Mouse (Mus musculus): ENCODE measurements around the gene Nelfb. TPM values are rescaled to one million over a fixed set of nuclear protein-coding genes. Genes with fewer than 3 reads are reported as not detected.

Nelfb gene
- polyA plus RNA-seq, 1 experiment from 2014 or later, result 122 TPM

GRCm38 (mm10) chr2:25172629-25173028 is 38.7 kb downstream of the Nelfb start:
- H3K36me3 ChIP-seq, result no peaks in the 10 kb centered on the region
- no peak overlapping the region for H3K9ac ChIP-seq
- no peaks in the 10 kb centered on the region for H3K9me3 ChIP-seq
- no peak overlapping the region for H3K4me3 ChIP-seq
- 51% methylated on average over 8 of the region's 8 CpGs for WGBS
- peaks cover 12% of the 10 kb centered on the region for H3K27me3 ChIP-seq
- no peak overlapping the region for H3K27ac ChIP-seq
- H3K4me2 ChIP-seq, result no peak overlapping the region
- ATAC-seq (ENCODE audit: borderline replicate concordance, extremely low read depth, low FRiP score, low TSS enrichment), result no peak
- peaks cover 53% of the 10 kb centered on the region for H3K4me1 ChIP-seq

- H3K9ac ChIP-seq, result no peak overlapping the region
- no peak for ATAC-seq (ENCODE audit: borderline replicate concordance, extremely low read depth, low FRiP score, low TSS enrichment)
- no peak overlapping the region for H3K4me2 ChIP-seq
- H3K27ac ChIP-seq, result no peak overlapping the region
- no peaks in the 10 kb centered on the region for H3K9me3 ChIP-seq
- H3K27me3 ChIP-seq, result peaks cover 3% of the 10 kb centered on the region; the same call in 1 of the 2 replicates
- 63% methylated on average over 1 of the region's 1 CpGs for WGBS
- no peaks in the 10 kb centered on the region for H3K36me3 ChIP-seq
- peaks cover 50% of the 10 kb centered on the region for H3K4me1 ChIP-seq
- H3K4me3 ChIP-seq, result no peak overlapping the region
Observed at GRCm38 (mm10) chr2:25171769-25172153, 39.5 kb downstream of the Nelfb start.

DNA sequence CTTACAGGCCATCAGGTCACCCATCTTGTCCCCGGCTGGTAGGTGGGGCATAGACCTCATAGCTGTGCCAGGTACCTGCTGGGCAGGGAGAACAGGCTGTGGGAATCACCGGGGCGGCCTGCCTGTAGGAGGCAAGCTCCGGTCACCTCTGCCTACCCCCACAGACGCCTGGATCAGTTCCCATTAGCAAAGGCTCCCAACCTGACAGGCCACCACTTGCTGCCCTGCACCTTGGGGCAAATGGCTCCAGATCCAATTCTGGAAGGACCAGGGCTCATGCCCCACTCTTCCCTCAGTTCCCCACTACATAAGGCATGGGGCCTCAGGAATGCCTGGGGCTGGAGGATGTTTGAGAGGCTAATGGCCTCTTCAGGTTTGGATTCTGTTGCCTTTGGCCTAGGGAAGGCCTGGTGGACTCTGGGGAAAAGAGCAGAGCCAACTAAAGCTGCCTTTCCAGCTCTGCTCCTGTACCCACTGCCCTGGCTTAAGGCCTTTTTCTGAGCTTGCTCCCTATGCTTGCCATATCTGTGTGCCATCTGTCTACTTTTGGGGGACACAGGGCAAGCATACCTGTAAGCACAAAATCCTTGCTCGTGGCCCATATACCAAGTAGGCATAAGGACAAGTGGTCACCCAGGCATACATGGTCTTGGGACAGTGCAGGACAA is 40.1 kb downstream of the Nelfb start:
- no peak overlapping the region for H3K9ac ChIP-seq
- no peak for ATAC-seq (ENCODE audit: borderline replicate concordance, extremely low read depth, low FRiP score, low TSS enrichment)
- H3K4me2 ChIP-seq, result no peak overlapping the region
- H3K9me3 ChIP-seq, result no peaks in the 10 kb centered on the region
- no peak overlapping the region for H3K4me3 ChIP-seq
- no peak overlapping the region for H3K27ac ChIP-seq
- H3K4me1 ChIP-seq, result peaks cover 44% of the 10 kb centered on the region
- WGBS, result 80% methylated on average over 6 of the region's 6 CpGs
- no peaks in the 10 kb centered on the region for H3K27me3 ChIP-seq
- H3K36me3 ChIP-seq, result no peaks in the 10 kb centered on the region

DNA sequence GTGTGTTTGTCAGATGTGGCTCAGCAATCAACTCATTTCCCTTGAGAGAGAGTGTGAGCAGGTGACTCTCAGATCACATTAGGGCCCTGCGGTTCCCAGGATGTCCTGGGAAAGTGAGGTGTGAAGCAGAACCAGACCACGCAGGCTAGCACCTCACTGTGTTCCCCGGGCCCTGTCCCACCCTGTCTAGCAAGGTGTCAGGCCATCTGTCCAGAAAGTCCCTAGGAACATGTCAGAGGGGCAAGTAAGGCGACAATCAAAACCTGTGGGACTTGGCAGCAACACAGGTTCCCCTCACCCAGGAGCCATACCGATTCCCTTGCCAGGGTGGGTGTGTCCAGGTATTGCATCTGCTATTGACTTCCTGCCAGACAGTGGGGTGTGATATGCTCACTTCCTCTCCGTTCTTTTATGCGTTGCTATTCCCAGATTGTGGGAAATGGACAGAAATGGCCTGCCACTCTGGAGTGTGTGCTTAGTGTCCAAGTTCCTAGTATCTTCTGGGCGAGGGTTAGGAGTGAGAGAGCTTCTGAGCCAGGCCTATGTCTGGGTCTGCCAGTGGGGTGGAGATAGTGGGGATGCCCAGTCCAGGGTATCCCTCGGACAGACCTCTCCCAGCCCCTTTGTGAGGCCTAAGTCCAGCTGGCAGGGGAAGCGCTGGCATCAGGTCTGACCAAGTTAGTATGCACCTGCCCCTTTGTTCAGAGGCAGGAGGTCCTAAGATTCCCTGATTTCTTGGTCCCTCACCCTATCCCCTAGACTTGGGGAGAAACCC is 40.8 kb downstream of the Nelfb start:
- H3K9me3 ChIP-seq, result no peaks in the 10 kb centered on the region
- H3K27me3 ChIP-seq, result no peaks in the 10 kb centered on the region
- H3K9ac ChIP-seq, result no peak overlapping the region
- no peaks in the 10 kb centered on the region for H3K36me3 ChIP-seq
- H3K4me2 ChIP-seq, result no peak overlapping the region
- WGBS, result 54% methylated on average over 10 of the region's 10 CpGs
- no peak overlapping the region; the same call in 1 of the 2 replicates for H3K27ac ChIP-seq
- no peak for ATAC-seq (ENCODE audit: borderline replicate concordance, extremely low read depth, low FRiP score, low TSS enrichment)
- peaks cover 39% of the 10 kb centered on the region for H3K4me1 ChIP-seq
- no peak overlapping the region for H3K4me3 ChIP-seq

- Histone ChIP-seq H3K27me3 (no peaks in the 10 kb centered on the region), H3K9me3 (no peaks in the 10 kb centered on the region), H3K4me1 (peaks cover 35% of the 10 kb centered on the region), H3K4me3 (no peak overlapping the region), H3K36me3 (no peaks in the 10 kb centered on the region), H3K9ac (no peak overlapping the region), H3K4me2 (no peak overlapping the region), H3K27ac (no peak overlapping the region; the same call in 1 of the 2 replicates)
- WGBS, result 38% methylated on average over 5 of the region's 5 CpGs
- no peak for ATAC-seq (ENCODE audit: borderline replicate concordance, extremely low read depth, low FRiP score, low TSS enrichment)
Observed at GRCm38 (mm10) chr2:25169778-25170177, 41.5 kb downstream of the Nelfb start.

DNA sequence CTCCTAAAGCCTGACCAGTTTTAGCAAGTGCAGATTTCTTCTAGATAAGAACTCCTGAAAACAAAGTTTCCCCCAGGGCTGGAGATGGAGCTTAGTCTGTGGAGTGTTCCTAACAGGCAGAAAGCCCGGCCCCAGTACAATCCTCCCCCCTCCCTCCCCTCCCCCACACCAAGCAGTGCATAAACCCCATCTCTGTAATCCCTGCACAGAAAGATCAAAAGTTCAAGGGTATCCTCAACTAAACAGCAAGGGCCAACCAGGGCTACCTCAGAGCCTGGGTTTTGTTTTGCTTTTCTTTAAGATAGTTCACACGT is 42.7 kb downstream of the Nelfb start:
- H3K9ac ChIP-seq, result peak overlapping the region; percentile 43
- no peaks in the 10 kb centered on the region for H3K9me3 ChIP-seq
- 20% methylated on average over 2 of the region's 2 CpGs for WGBS

GRCm38 (mm10) chr2:25167919-25168664 is 43.2 kb downstream of the Nelfb start:
- Histone ChIP-seq H3K4me3 (peak overlapping the region; percentile 46), H3K4me1 (peaks cover 45% of the 10 kb centered on the region), H3K36me3 (no peaks in the 10 kb centered on the region), H3K27me3 (no peaks in the 10 kb centered on the region), H3K9ac (peak overlapping the region; percentile 43), H3K27ac (peak overlapping the region; percentile 79), H3K4me2 (peak overlapping the region; percentile 67), H3K9me3 (no peaks in the 10 kb centered on the region)
- WGBS, result under 1% methylated on average over 39 of the region's 41 CpGs
- peak; percentile 83 for ATAC-seq (ENCODE audit: borderline replicate concordance, extremely low read depth, low FRiP score, low TSS enrichment)

More for the DNA sequence above, 42.7 kb downstream of the Nelfb start:
- H3K4me3 ChIP-seq, result peak overlapping the region; percentile 46
- H3K36me3 ChIP-seq, result no peaks in the 10 kb centered on the region
- peak overlapping the region; percentile 79 for H3K27ac ChIP-seq
- peak overlapping the region; percentile 67 for H3K4me2 ChIP-seq
- H3K27me3 ChIP-seq, result no peaks in the 10 kb centered on the region
- no peak; the same call in 1 of the 2 replicates for ATAC-seq (ENCODE audit: borderline replicate concordance, extremely low read depth, low FRiP score, low TSS enrichment)
- H3K4me1 ChIP-seq, result peaks cover 40% of the 10 kb centered on the region

- Histone ChIP-seq H3K27ac (peak overlapping the region; percentile 79), H3K4me1 (peaks cover 44% of the 10 kb centered on the region), H3K9ac (peak overlapping the region; percentile 43), H3K36me3 (no peaks in the 10 kb centered on the region), H3K9me3 (no peaks in the 10 kb centered on the region), H3K27me3 (no peaks in the 10 kb centered on the region), H3K4me3 (peak overlapping the region; percentile 46), H3K4me2 (peak overlapping the region; percentile 67)
- ATAC-seq (ENCODE audit: borderline replicate concordance, extremely low read depth, low FRiP score, low TSS enrichment), result peak; percentile 20
- 12% methylated on average over 4 of the region's 4 CpGs for WGBS
Observed at GRCm38 (mm10) chr2:25167481-25167880, 43.8 kb downstream of the Nelfb start.

- ATAC-seq (ENCODE audit: borderline replicate concordance, extremely low read depth, low FRiP score, low TSS enrichment), result no peak
- 38% methylated on average over 2 of the region's 2 CpGs for WGBS
- no peaks in the 10 kb centered on the region for H3K36me3 ChIP-seq
Observed at GRCm38 (mm10) chr2:25157655-25158054, 53.6 kb downstream of the Nelfb start.

GRCm38 (mm10) chr2:25156990-25157389 is 54.3 kb downstream of the Nelfb start:
- Histone ChIP-seq H3K4me3 (no peak overlapping the region), H3K4me1 (no peaks in the 10 kb centered on the region), H3K9ac (no peak overlapping the region), H3K27ac (no peak overlapping the region), H3K27me3 (no peaks in the 10 kb centered on the region), H3K36me3 (no peaks in the 10 kb centered on the region), H3K4me2 (no peak overlapping the region), H3K9me3 (no peaks in the 10 kb centered on the region)
- 42% methylated on average over 2 of the region's 2 CpGs for WGBS
- ATAC-seq (ENCODE audit: borderline replicate concordance, extremely low read depth, low FRiP score, low TSS enrichment), result no peak

More at GRCm38 (mm10) chr2:25157655-25158054, 53.6 kb downstream of the Nelfb start:
- H3K4me3 ChIP-seq, result no peak overlapping the region
- no peaks in the 10 kb centered on the region for H3K27me3 ChIP-seq
- H3K4me2 ChIP-seq, result no peak overlapping the region
- H3K4me1 ChIP-seq, result peaks cover 5% of the 10 kb centered on the region; the same call in 1 of the 2 replicates
- H3K27ac ChIP-seq, result no peak overlapping the region
- H3K9me3 ChIP-seq, result no peaks in the 10 kb centered on the region
- no peak overlapping the region for H3K9ac ChIP-seq

- no peaks in the 10 kb centered on the region for H3K9me3 ChIP-seq
- H3K4me3 ChIP-seq, result no peak overlapping the region
- H3K36me3 ChIP-seq, result no peaks in the 10 kb centered on the region
- no peaks in the 10 kb centered on the region for H3K4me1 ChIP-seq
- no peak for ATAC-seq (ENCODE audit: borderline replicate concordance, extremely low read depth, low FRiP score, low TSS enrichment)
- WGBS, result 78% methylated on average over 3 of the region's 3 CpGs
- H3K4me2 ChIP-seq, result no peak overlapping the region
- no peaks in the 10 kb centered on the region for H3K27me3 ChIP-seq
- no peak overlapping the region for H3K9ac ChIP-seq
- no peak overlapping the region for H3K27ac ChIP-seq
Observed at GRCm38 (mm10) chr2:25156177-25156576, 55.1 kb downstream of the Nelfb start.

Data from lung, embryonic 15.5 days (tissue).